Mouse (Mus musculus): Measurements from ENCODE around the gene A230050P20Rik. TPM values are rescaled to one million over a fixed set of nuclear protein-coding genes. Genes with fewer than 3 reads are reported as not detected.

Gene A230050P20Rik
- polyA plus RNA-seq, 1 experiment from 2014 or later = 18.8 TPM

DNA sequence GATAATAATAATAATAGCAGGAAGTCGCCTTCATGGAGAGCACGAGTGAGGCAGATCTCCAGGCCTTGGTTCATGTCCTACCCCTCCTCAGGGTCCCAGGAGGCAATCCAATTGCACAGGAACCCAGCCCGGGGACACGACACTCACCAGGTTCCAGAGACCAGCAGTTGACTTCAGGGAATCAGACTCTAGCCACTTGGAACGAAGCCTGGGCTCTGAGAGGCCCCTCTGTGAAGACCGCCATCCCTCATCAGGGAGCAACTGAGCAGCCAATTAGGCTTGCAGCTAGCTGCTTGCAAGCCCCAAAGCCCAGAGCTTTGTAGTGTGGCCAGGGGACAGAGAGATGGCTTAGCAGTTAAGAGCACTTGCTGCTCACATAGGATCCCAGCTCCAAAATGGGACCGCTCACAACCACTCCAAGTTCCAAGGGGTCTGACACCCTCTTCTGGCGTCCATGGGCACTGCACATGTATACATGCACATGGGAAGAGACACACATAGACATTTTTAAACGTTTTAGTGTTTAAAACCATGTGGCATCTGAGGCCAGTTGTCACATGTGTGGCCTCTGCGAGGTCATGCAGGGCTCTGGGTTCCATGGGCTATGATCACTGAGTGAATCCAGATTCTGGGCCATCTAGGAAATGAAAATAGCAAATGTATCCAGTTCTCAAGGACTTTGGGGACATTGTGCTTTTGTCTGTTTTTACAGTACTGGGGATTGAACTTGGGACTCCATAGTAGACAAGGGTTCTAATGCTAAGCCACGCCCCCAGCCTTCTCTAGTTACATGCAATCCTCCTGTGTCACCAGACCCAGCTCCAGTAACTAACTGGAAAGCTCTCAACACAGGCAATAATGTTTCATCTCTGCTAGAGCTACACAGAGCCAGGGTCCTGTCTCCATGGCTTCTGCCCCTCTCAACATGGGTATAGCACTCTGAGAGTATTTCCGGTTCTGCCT is 2.0 kb downstream of the A230050P20Rik start:
- H3K4me1 ChIP-seq (ENCODE audit: insufficient read depth, low read length) = 0 out of 2 replicates have a peak, but pooled peaks cover 8% of the 10 kb centered on the region
- H3K9me3 ChIP-seq (ENCODE audit: low read length) = no peaks in the 10 kb centered on the region
- no peak overlapping the region for H3K27ac ChIP-seq (ENCODE audit: low read length)
- ATAC-seq (ENCODE audit: low FRiP score, low TSS enrichment) = no peak
- no peak overlapping the region for H3K4me3 ChIP-seq (ENCODE audit: low read length)
- H3K4me2 ChIP-seq (replicated peaks; ENCODE audit: low read depth, low read length) = no peak overlapping the region
- WGBS = 75% methylated on average over 12 of the region's 12 CpGs
- peaks cover 9% of the 10 kb centered on the region; the same call in 1 of the 2 replicates for H3K36me3 ChIP-seq (ENCODE audit: insufficient read depth, low read length)
- H3K9ac ChIP-seq (replicated peaks; ENCODE audit: low read length) = no peak overlapping the region
- H3K27me3 ChIP-seq (ENCODE audit: insufficient read depth, low read length) = peaks cover 24% of the 10 kb centered on the region

DNA sequence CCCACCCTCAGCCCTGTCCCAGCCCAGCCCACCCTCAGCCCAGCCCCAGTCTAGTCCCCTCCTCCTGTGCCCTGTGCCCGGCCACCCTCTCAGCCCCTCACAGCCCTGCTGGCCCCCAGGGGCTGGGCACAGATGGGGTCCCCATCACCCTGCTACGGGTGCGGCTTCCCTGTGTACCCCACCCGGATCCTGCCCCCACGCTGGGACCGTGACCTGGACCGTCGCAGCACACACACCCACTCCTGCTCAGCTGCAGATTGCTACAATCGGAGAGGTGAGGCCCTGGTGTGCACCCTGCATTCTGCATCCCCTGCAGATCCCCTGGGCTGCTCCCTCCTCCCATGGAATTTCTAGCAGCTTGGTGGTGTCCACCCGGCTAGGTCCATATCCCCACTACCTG is 4.5 kb downstream of the A230050P20Rik start:
- no peak overlapping the region for H3K4me3 ChIP-seq (ENCODE audit: low read length)
- H3K9me3 ChIP-seq (ENCODE audit: low read length) = no peaks in the 10 kb centered on the region
- H3K9ac ChIP-seq (replicated peaks; ENCODE audit: low read length) = no peak overlapping the region
- 83% methylated on average over 8 of the region's 10 CpGs for WGBS
- H3K4me2 ChIP-seq (replicated peaks; ENCODE audit: low read depth, low read length) = no peak overlapping the region
- no peak for ATAC-seq (ENCODE audit: low FRiP score, low TSS enrichment)
- no peak overlapping the region for H3K27ac ChIP-seq (ENCODE audit: low read length)
- peaks cover 24% of the 10 kb centered on the region for H3K27me3 ChIP-seq (ENCODE audit: insufficient read depth, low read length)
- H3K36me3 ChIP-seq (ENCODE audit: insufficient read depth, low read length) = peaks cover 9% of the 10 kb centered on the region; the same call in 1 of the 2 replicates
- 0 out of 2 replicates have a peak, but pooled peaks cover 12% of the 10 kb centered on the region for H3K4me1 ChIP-seq (ENCODE audit: insufficient read depth, low read length)

GRCm38 (mm10) chr9:20873521-20873920 is 5.1 kb downstream of the A230050P20Rik start:
- Histone ChIP-seq H3K4me3 (ENCODE audit: low read length) (no peak overlapping the region), H3K36me3 (ENCODE audit: insufficient read depth, low read length) (peaks cover 9% of the 10 kb centered on the region; the same call in 1 of the 2 replicates), H3K27me3 (ENCODE audit: insufficient read depth, low read length) (peaks cover 20% of the 10 kb centered on the region), H3K9me3 (ENCODE audit: low read length) (no peaks in the 10 kb centered on the region), H3K4me1 (ENCODE audit: insufficient read depth, low read length) (0 out of 2 replicates have a peak, but pooled peaks cover 12% of the 10 kb centered on the region), H3K27ac (ENCODE audit: low read length) (no peak overlapping the region), H3K4me2 (replicated peaks; ENCODE audit: low read depth, low read length) (no peak overlapping the region), H3K9ac (replicated peaks; ENCODE audit: low read length) (no peak overlapping the region)
- no peak for ATAC-seq (ENCODE audit: low FRiP score, low TSS enrichment)
- 87% methylated on average over 12 of the region's 12 CpGs for whole genome bisulfite sequencing

GRCm38 (mm10) chr9:20875021-20875790 is 6.8 kb downstream of the A230050P20Rik start:
- no peak for ATAC-seq (ENCODE audit: low FRiP score, low TSS enrichment)
- Histone ChIP-seq H3K27me3 (ENCODE audit: insufficient read depth, low read length) (peaks cover 3% of the 10 kb centered on the region; the same call in 1 of the 2 replicates), H3K27ac (ENCODE audit: low read length) (no peak overlapping the region), H3K4me1 (ENCODE audit: insufficient read depth, low read length) (0 out of 2 replicates have a peak, but pooled peaks cover 4% of the 10 kb centered on the region), H3K4me3 (ENCODE audit: low read length) (no peak overlapping the region), H3K9ac (replicated peaks; ENCODE audit: low read length) (no peak overlapping the region), H3K9me3 (ENCODE audit: low read length) (no peaks in the 10 kb centered on the region), H3K4me2 (replicated peaks; ENCODE audit: low read depth, low read length) (no peak overlapping the region), H3K36me3 (ENCODE audit: insufficient read depth, low read length) (peaks cover 8% of the 10 kb centered on the region; the same call in 1 of the 2 replicates)
- WGBS = 67% methylated on average over 23 of the region's 23 CpGs

DNA sequence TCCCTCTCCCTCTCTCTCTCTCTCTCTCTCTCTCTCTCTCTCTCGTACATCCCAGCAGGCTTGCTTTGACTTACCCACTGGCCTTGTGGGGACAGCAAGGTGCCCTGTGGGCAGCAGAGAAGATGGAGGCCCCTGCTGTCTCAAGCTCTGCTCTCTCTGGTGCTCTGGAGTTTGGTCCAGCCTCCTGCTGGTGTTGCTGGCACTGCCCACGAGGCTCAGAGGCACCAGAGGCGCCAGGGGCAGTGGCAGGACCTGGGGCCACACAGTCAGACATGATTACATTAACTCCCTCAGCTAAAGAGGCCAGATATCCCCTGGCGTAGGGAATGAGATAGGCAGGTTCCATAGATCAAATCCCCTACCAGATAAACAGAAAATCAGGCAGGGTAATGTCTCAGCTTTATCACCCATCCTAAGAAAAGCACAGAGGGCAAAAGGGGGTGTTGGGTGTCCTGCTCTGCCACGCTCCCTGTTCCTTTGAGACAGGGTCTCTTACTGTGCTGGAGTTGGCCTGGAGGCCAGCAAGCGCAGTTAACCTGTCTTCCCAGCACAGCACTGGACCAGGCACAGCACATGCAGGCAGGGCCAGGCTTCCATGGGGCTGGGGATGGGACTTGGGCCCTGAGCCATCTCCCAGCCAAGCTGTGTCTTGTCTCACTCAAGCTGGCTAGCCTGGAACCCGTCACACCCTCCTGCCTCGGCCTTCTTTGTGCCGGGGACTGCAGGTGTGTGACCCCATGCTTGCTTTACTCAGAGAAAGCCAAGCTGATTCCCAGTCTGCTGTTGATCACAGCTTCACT is 8.1 kb downstream of the A230050P20Rik start:
- Histone ChIP-seq H3K36me3 (ENCODE audit: insufficient read depth, low read length) (peaks cover 4% of the 10 kb centered on the region; the same call in 1 of the 2 replicates), H3K4me2 (replicated peaks; ENCODE audit: low read depth, low read length) (no peak overlapping the region), H3K4me3 (ENCODE audit: low read length) (no peak overlapping the region), H3K9ac (replicated peaks; ENCODE audit: low read length) (no peak overlapping the region), H3K4me1 (ENCODE audit: insufficient read depth, low read length) (0 out of 2 replicates have a peak, but pooled peaks cover 4% of the 10 kb centered on the region), H3K9me3 (ENCODE audit: low read length) (no peaks in the 10 kb centered on the region), H3K27me3 (ENCODE audit: insufficient read depth, low read length) (0 out of 2 replicates have a peak, but pooled peaks cover 3% of the 10 kb centered on the region), H3K27ac (ENCODE audit: low read length) (no peak overlapping the region)
- ATAC-seq (ENCODE audit: low FRiP score, low TSS enrichment) = no peak
- WGBS = 69% methylated on average over 8 of the region's 9 CpGs

DNA sequence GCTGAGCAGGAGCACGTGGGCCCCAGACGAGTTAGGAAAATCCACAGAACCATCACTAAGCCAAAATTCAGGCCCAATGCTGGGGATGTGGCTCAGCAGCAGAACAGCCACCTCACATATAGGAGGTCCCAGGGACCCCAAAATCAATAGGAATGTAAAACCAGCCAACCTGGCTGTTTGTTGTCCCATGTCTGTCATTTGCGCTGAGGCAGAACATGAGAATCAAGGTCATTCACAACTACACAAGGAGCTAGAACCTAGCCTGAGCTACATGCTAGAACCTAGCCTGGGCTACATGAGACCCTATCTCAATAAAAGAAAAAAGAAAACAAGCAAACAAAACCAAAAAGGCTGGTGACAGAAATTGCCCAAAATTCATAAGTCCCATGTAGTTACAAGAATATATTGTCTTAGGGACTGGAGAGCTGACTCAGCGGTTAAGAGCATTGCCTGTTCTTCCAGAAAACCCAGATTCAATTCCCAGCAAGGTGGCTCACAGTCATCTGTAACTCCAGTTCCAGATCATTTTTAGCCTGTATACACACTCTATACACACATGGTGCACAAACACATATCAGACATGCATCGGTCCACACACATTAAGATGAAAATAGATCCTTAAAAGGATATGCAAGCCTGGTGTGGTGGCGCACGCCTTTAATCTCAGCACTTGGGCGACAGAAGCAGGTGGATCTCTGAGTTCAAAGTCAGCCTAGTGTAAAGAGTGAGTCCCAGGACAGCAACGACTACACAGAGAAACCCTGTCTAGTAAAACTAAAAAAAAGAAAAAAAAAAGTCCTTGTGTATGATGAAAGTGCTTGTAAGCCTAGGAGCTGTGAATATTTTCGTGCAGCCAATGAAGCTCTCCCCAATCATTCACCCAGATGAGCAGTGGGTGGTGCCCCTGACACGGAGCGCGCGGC is 8.9 kb downstream of the A230050P20Rik start:
- peak; percentile 0; the same call in 1 of the 2 replicates for ATAC-seq (ENCODE audit: low FRiP score, low TSS enrichment)
- Histone ChIP-seq H3K4me2 (replicated peaks; ENCODE audit: low read depth, low read length) (peak overlapping the region; percentile 70), H3K27me3 (ENCODE audit: insufficient read depth, low read length) (0 out of 2 replicates have a peak, but pooled peaks cover 3% of the 10 kb centered on the region), H3K36me3 (ENCODE audit: insufficient read depth, low read length) (peaks cover 4% of the 10 kb centered on the region; the same call in 1 of the 2 replicates), H3K9ac (replicated peaks; ENCODE audit: low read length) (peak overlapping the region; percentile 66), H3K4me3 (ENCODE audit: low read length) (peak overlapping the region; percentile 54), H3K27ac (ENCODE audit: low read length) (peak overlapping the region; percentile 43; the same call in 1 of the 2 replicates), H3K9me3 (ENCODE audit: low read length) (no peaks in the 10 kb centered on the region), H3K4me1 (ENCODE audit: insufficient read depth, low read length) (0 out of 2 replicates have a peak, but pooled peaks cover 4% of the 10 kb centered on the region)
- 34% methylated on average over 14 of the region's 14 CpGs for WGBS

DNA sequence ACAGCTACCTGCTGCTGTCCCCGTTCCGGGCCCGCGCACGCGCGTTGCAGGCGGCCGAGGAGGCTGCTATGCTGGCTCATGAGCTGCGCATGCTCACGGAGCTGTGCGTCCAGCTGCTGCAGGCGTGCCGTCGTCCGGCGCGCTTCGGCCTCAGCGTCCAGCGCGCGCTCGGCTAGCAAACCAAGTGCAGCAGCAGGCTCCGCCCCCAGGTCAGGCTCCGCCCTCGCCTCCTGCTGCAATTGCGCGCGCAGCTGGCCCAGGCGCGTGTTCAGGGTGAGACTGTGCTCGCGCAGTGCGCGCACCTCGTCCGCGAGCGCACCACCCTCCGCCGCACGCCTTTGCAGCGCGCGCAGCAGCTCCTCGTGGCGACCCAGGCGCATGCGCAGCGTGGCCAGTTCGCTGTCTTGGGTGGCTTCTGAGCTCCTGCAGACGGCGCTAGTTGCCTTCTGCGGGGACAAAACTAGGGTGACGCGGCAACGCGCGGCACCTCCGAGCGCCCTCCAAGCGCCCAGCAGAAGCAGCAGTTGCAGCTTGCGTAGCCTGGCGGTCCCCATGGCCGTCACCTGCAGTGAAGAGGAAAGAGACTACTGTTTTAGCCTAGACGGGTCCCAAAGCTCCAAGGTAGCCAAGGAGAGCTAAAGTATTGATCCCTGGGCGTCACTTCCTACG is 9.7 kb downstream of the A230050P20Rik start:
- Histone ChIP-seq H3K4me1 (ENCODE audit: insufficient read depth, low read length) (0 out of 2 replicates have a peak, but pooled peaks cover 4% of the 10 kb centered on the region), H3K27ac (ENCODE audit: low read length) (peak overlapping the region; percentile 95), H3K36me3 (ENCODE audit: insufficient read depth, low read length) (peaks cover 4% of the 10 kb centered on the region; the same call in 1 of the 2 replicates), H3K27me3 (ENCODE audit: insufficient read depth, low read length) (0 out of 2 replicates have a peak, but pooled peaks cover 3% of the 10 kb centered on the region), H3K4me3 (ENCODE audit: low read length) (peak overlapping the region; percentile 54), H3K4me2 (replicated peaks; ENCODE audit: low read depth, low read length) (peak overlapping the region; percentile 70), H3K9me3 (ENCODE audit: low read length) (no peaks in the 10 kb centered on the region), H3K9ac (replicated peaks; ENCODE audit: low read length) (peak overlapping the region; percentile 83)
- peak; percentile 98 for ATAC-seq (ENCODE audit: low FRiP score, low TSS enrichment)
- WGBS = under 1% methylated on average over 62 of the region's 69 CpGs

DNA sequence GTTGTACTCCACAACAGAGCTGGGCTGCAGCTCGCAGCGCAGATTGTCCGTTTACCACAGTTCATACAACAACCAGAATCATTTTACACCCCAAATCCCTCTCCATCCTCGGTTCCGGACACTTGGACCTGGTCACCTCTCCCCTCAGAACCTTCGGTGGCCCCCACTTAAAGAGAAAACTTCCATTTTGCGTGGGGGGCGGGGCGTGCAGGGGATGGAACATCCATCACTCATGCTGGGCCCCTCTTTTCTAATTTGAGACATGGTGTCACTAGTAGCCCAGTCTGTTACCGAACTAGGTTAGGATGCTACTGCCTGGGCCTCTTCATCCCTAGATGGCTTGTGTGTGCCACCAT is 10.2 kb downstream of the A230050P20Rik start:
- Histone ChIP-seq H3K9me3 (ENCODE audit: low read length) (no peaks in the 10 kb centered on the region), H3K27me3 (ENCODE audit: insufficient read depth, low read length) (0 out of 2 replicates have a peak, but pooled peaks cover 3% of the 10 kb centered on the region), H3K4me1 (ENCODE audit: insufficient read depth, low read length) (0 out of 2 replicates have a peak, but pooled peaks cover 4% of the 10 kb centered on the region), H3K36me3 (ENCODE audit: insufficient read depth, low read length) (no peaks in the 10 kb centered on the region), H3K4me2 (replicated peaks; ENCODE audit: low read depth, low read length) (peak overlapping the region; percentile 70), H3K9ac (replicated peaks; ENCODE audit: low read length) (peak overlapping the region; percentile 83), H3K27ac (ENCODE audit: low read length) (peak overlapping the region; percentile 95), H3K4me3 (ENCODE audit: low read length) (peak overlapping the region; percentile 54)
- no peak; the same call in 1 of the 2 replicates for ATAC-seq (ENCODE audit: low FRiP score, low TSS enrichment)
- 13% methylated on average over 10 of the region's 10 CpGs for WGBS
